Mouse (Mus musculus): ENCODE data around the gene Gm128. TPM values are rescaled to one million over a fixed set of nuclear protein-coding genes. Genes with fewer than 3 reads are reported as not detected.

Gm128 gene
- polyA plus RNA-seq (2016; fragmentation: Nextera tagmentation; extraction: Ambion mirVana), result 0.49 and 0.70 TPM in 2 replicates

DNA sequence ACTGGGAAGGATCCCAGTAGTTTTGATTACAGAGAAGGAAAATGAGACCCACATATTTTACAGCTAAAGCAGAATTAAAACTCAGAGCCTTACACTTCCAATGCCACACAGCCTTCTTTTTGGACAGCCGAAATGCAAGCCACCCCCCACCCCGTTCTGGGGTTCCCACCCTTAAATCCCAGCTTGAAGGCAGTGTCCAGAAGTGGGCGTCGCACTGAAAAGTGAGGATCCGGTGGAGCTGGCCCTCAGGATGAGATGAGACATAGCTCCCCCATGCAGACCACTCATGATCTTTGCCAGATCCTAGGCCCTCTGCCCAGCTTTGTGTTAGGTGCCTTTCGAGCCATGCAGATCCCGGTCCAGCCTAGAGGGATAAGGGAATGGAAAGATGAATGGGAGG, at the start of gene Gm128:
Gene Gm128 (minus strand): TSS at position 101 of the 400 bp plus-strand sequence.
- H3K27me3 ChIP-seq, result no peaks in the 10 kb centered on the region
- H3K9ac ChIP-seq, result peak within 1 kb of the TSS; percentile 0; the same call in 1 of the 2 replicates
- no peaks in the 10 kb centered on the region for H3K9me3 ChIP-seq
- H3K4me2 ChIP-seq (replicated peaks), result peak within 1 kb of the TSS; percentile 17
- no peak within 1 kb of the TSS for H3K27ac ChIP-seq
- H3K36me3 ChIP-seq, result peaks cover 18% of the 10 kb centered on the region
- ATAC-seq (ENCODE audit: insufficient number of reproducible peaks, insufficient read depth, low FRiP score, low TSS enrichment), result no peak
- WGBS, result 83% methylated on average over 7 of the region's 7 CpGs
- no peaks in the 10 kb centered on the region; the same call in 1 of the 2 replicates for H3K4me1 ChIP-seq
- H3K4me3 ChIP-seq, result no peak within 1 kb of the TSS

DNA sequence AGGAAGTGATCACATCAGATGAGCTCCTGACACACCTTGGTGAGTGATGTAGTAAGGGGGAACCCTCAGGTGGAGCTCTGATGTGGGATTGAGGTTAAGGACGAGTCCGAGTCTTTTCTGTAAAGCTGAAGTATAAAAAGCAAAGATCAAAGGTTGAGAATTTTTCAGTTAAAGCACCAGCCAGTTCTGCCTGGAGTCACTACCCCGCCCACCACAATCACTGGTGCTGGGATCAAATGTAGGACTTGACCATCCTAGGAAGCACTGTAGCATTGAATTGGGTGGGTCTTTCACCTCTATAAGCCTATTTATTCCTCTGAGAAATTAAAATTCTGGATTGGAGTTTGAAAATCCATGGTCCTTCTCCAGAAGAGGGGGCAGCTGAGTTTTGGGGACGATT, 49.6 kb upstream of the Gm128 start:
- no peak overlapping the region for H3K4me3 ChIP-seq
- 0 out of 2 replicates have a peak, but pooled peaks cover 5% of the 10 kb centered on the region for H3K4me1 ChIP-seq
- no peak overlapping the region for H3K27ac ChIP-seq
- no peak overlapping the region for H3K9ac ChIP-seq
- WGBS, result 81% methylated on average over 4 of the region's 4 CpGs
- H3K27me3 ChIP-seq, result no peaks in the 10 kb centered on the region
- peaks cover 75% of the 10 kb centered on the region for H3K36me3 ChIP-seq
- no peaks in the 10 kb centered on the region for H3K9me3 ChIP-seq
- no peak overlapping the region for H3K4me2 ChIP-seq (replicated peaks)
- no peak for ATAC-seq (ENCODE audit: insufficient number of reproducible peaks, insufficient read depth, low FRiP score, low TSS enrichment)

DNA sequence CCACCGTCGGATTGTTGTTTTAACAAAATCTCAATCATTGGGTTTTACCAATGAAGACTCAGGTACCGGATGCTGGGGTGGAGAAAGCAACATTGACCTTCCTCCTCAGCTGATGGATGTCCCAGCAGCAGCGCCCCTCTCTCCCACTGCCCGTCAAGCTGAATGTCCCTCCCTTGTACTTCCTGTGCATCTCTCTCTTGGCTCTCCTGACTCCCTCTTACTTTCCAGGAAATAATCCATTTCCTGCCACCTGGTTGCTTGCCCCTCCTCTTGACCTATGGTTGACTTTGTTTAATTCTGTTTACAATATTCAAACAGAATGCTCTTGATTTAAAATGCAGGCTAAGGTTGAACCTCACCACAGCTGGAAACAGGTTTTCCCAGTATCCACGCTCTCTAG, 48.8 kb upstream of the Gm128 start:
- Histone ChIP-seq H3K27me3 (no peaks in the 10 kb centered on the region), H3K4me2 (replicated peaks) (no peak overlapping the region), H3K36me3 (peaks cover 70% of the 10 kb centered on the region), H3K9ac (no peak overlapping the region), H3K4me1 (no peaks in the 10 kb centered on the region), H3K9me3 (no peaks in the 10 kb centered on the region), H3K4me3 (no peak overlapping the region), H3K27ac (no peak overlapping the region)
- 69% methylated on average over 6 of the region's 6 CpGs for WGBS
- ATAC-seq (ENCODE audit: insufficient number of reproducible peaks, insufficient read depth, low FRiP score, low TSS enrichment), result no peak

DNA sequence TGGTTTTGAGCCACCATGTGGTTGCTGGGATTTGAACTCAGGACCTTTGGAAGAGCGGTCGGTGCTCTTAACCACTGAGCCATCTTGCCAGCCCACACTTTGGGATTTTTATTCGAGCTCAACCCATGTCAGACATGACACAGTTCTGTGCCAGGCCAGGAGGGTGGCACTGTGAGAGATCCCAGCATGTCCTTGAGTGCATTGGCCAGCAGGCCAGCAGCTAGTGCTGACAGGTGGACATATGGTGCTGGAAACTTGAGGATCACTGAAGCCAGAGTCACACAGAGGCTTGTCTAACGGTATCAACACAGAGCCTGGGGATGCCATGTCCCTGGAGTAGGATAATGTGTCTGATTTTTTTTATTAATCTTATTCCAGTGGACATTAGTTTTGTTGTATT, 48.0 kb upstream of the Gm128 start:
- H3K27me3 ChIP-seq, result no peaks in the 10 kb centered on the region
- no peak overlapping the region for H3K4me3 ChIP-seq
- 87% methylated on average over 4 of the region's 4 CpGs for WGBS
- ATAC-seq (ENCODE audit: insufficient number of reproducible peaks, insufficient read depth, low FRiP score, low TSS enrichment), result no peak
- H3K27ac ChIP-seq, result no peak overlapping the region
- H3K36me3 ChIP-seq, result peaks cover 63% of the 10 kb centered on the region
- H3K9me3 ChIP-seq, result no peaks in the 10 kb centered on the region
- H3K4me2 ChIP-seq (replicated peaks), result no peak overlapping the region
- H3K9ac ChIP-seq, result no peak overlapping the region
- H3K4me1 ChIP-seq, result 0 out of 2 replicates have a peak, but pooled peaks cover 4% of the 10 kb centered on the region

DNA sequence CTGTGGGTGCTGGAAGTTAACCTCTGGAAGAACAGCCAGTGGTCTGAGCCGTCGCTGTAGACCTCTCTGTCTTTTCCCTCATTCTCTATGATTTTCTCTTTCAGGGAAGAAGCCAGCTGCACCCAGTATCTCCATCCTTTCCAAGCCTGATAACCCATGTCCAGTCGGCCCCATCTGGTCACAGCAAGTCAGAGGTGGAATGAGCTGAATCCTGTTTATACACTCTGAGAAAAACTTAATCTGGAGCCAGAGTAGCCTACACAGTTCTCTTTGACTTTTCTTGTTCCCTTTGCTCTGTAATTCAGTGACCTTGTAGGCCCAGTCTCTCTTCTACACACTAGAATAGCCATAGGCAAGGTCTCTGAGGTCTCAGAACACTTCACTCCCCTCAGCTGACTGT, 46.1 kb upstream of the Gm128 start:
- Histone ChIP-seq H3K4me2 (replicated peaks) (no peak overlapping the region), H3K27me3 (no peaks in the 10 kb centered on the region), H3K4me3 (no peak overlapping the region), H3K27ac (no peak overlapping the region), H3K9me3 (no peaks in the 10 kb centered on the region), H3K36me3 (peaks cover 47% of the 10 kb centered on the region), H3K9ac (no peak overlapping the region), H3K4me1 (peaks cover 12% of the 10 kb centered on the region)
- no peak for ATAC-seq (ENCODE audit: insufficient number of reproducible peaks, insufficient read depth, low FRiP score, low TSS enrichment)
- 91% methylated on average over 3 of the region's 3 CpGs for WGBS

DNA sequence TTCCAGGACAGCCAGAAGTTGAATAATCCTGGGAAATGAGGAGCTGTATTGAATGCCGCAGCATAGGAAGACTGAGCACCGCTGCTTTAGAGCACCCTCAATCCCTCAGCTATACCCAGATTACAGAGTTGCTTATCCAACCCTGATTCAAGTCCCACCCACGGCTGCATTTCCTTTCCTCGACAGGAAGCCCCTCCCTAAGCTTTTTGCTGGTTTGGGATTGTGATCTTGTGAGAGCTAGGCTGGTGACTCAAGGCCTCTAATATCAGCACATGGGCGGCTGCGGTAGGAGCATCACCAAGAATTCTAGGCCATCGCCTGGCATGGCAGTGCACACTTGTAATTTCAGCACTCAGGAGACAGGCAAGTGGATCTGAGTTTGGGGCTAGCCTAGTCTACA, 45.1 kb upstream of the Gm128 start:
- H3K9me3 ChIP-seq, result no peaks in the 10 kb centered on the region
- H3K4me2 ChIP-seq (replicated peaks), result no peak overlapping the region
- H3K4me1 ChIP-seq, result peaks cover 12% of the 10 kb centered on the region
- ATAC-seq (ENCODE audit: insufficient number of reproducible peaks, insufficient read depth, low FRiP score, low TSS enrichment), result no peak
- no peak overlapping the region for H3K27ac ChIP-seq
- H3K27me3 ChIP-seq, result no peaks in the 10 kb centered on the region
- 82% methylated on average over 7 of the region's 7 CpGs for WGBS
- peaks cover 37% of the 10 kb centered on the region for H3K36me3 ChIP-seq
- H3K9ac ChIP-seq, result no peak overlapping the region
- no peak overlapping the region for H3K4me3 ChIP-seq

DNA sequence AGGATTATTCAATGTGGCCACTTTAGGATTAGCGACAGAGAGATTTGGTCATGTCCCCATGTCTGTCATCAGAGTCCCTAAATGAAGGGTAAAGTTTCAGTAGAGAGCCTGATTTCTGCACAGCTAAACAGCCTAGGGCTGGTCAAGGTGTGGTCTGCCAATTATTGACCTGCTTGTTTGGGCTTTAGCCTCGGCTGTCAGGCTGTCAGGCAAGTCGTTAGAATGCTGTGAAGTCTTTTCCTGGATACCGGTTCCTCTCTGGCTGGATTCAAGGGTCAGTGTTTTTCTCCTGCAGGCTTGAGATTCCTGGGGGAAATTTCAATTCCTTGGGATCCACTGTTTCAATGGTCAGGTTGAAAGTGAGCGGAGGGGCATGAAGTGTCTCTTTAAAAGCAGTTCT, 44.6 kb upstream of the Gm128 start:
- no peaks in the 10 kb centered on the region for H3K9me3 ChIP-seq
- H3K4me2 ChIP-seq (replicated peaks), result no peak overlapping the region
- no peak overlapping the region for H3K27ac ChIP-seq
- H3K27me3 ChIP-seq, result no peaks in the 10 kb centered on the region
- no peak overlapping the region for H3K4me3 ChIP-seq
- no peak overlapping the region for H3K9ac ChIP-seq
- peaks cover 33% of the 10 kb centered on the region for H3K36me3 ChIP-seq
- WGBS, result 62% methylated on average over 5 of the region's 5 CpGs
- peaks cover 12% of the 10 kb centered on the region for H3K4me1 ChIP-seq
- ATAC-seq (ENCODE audit: insufficient number of reproducible peaks, insufficient read depth, low FRiP score, low TSS enrichment), result no peak

DNA sequence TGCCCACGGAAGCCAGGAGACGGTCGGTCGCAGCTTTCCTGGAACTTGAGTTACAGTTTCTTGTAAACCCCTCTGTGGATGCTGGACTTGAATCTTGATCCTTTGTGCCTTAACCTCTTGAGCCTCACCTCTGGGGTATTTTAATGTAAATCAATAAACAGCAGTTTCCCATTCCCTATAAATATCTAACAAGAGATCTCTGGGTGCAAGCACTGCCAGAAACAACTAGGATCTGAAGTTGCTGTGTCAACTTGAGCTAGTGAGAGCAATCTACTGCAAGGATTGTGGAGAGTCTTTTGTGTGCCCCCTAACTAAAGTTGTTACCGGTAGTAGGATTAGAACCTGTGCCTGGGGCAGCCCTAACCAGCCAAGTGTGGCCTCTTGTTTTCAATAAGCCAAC, 44.0 kb upstream of the Gm128 start:
- H3K27ac ChIP-seq, result no peak overlapping the region
- WGBS, result 93% methylated on average over 5 of the region's 5 CpGs

DNA sequence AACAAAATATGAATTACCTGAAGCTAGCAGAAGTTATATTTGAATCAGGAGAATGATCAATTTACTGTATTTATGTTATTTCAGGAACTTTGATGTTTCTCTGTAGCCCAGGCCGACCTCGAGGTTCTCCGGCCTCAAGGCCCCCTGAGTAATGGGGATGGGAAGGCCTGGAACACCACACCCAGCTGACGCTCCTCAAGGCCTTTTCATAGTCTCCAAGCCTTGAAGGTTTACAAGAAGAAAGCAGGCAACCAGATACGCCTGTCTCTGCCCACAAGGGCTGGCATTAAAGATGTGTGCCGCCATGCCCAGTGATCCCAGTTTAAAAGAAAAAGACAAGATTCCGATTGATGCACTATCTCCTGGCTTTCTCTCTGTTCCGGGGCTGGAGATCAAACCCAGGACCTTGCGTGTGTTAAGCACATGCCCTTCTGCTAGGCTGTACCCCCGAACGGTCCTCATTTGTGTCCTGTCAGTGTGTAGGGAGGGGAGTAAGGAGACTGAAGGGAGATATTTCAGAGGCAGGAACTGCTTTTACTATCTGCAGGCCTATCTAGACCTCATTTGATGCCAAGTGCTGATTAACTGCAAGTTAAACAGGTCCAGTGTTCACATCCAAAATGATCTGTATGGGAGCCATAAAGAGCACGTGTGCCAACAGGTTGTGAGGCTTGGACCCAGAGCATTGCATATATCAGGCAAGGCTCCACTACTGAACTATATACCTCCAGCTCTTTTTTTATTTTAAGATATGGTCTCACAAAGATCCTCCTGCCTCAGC, 43.3 kb upstream of the Gm128 start:
- no peaks in the 10 kb centered on the region for H3K27me3 ChIP-seq
- peaks cover 20% of the 10 kb centered on the region for H3K36me3 ChIP-seq
- H3K9me3 ChIP-seq, result no peaks in the 10 kb centered on the region
- H3K4me3 ChIP-seq, result peak overlapping the region; percentile 72
- no peak for ATAC-seq (ENCODE audit: insufficient number of reproducible peaks, insufficient read depth, low FRiP score, low TSS enrichment)
- H3K4me1 ChIP-seq, result peaks cover 17% of the 10 kb centered on the region
- H3K27ac ChIP-seq, result no peak overlapping the region
- H3K4me2 ChIP-seq (replicated peaks), result peak overlapping the region; percentile 74
- no peak overlapping the region for H3K9ac ChIP-seq
- WGBS, result 87% methylated on average over 12 of the region's 12 CpGs

More for the DNA sequence above, 44.0 kb upstream of the Gm128 start:
- Histone ChIP-seq H3K36me3 (peaks cover 27% of the 10 kb centered on the region), H3K4me2 (replicated peaks) (no peak overlapping the region), H3K9ac (no peak overlapping the region), H3K27me3 (no peaks in the 10 kb centered on the region), H3K4me3 (no peak overlapping the region), H3K4me1 (peaks cover 16% of the 10 kb centered on the region), H3K9me3 (no peaks in the 10 kb centered on the region)
- ATAC-seq (ENCODE audit: insufficient number of reproducible peaks, insufficient read depth, low FRiP score, low TSS enrichment), result no peak

DNA sequence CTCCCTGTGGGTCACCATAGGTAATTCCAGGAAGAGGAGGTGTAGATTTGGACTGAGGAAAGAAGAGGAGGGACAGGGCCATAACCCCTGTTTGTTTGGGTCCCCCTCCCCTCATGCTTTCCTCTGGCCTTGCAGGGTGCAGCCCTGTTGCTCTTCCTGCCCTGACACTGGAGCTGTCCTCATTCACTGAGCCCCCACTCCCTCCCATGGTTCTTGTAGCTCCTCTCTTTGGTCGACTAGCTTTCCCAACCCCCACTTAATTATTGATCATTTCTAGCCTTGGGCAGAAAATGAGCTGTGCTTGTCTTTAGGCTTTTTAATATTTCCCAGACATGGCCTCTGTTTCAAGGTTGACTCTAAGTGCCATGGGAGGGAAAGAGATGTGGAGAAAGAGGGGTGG, 42.7 kb upstream of the Gm128 start:
- H3K4me1 ChIP-seq, result peaks cover 17% of the 10 kb centered on the region
- H3K9me3 ChIP-seq, result no peaks in the 10 kb centered on the region
- H3K4me2 ChIP-seq (replicated peaks), result peak overlapping the region; percentile 74
- ATAC-seq (ENCODE audit: insufficient number of reproducible peaks, insufficient read depth, low FRiP score, low TSS enrichment), result no peak
- no peaks in the 10 kb centered on the region for H3K27me3 ChIP-seq
- peak overlapping the region; percentile 85; the same call in 1 of the 2 replicates for H3K9ac ChIP-seq
- peak overlapping the region; percentile 98 for H3K27ac ChIP-seq
- peak overlapping the region; percentile 72 for H3K4me3 ChIP-seq
- 7% methylated on average over 1 of the region's 1 CpGs for WGBS
- H3K36me3 ChIP-seq, result peaks cover 16% of the 10 kb centered on the region

DNA sequence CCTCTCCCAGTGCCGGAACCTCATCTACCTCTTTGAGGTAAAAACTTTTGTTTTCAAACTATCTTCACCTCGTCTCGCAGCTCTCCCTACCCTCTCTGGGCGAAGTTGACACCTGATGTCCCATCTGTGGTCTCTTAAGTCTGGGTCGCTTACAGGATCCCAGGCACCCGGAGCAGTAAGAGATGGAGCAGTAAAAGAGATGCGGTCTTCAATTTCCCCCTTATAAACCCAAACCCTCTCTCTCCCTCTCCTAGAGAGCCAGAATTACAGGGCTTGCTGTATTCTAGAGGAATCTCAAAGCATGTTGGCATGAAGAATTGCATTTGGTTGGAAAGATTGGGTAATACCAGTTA, 42.2 kb upstream of the Gm128 start:
- H3K36me3 ChIP-seq, result peaks cover 14% of the 10 kb centered on the region
- whole genome bisulfite sequencing, result under 1% methylated on average over 7 of the region's 7 CpGs
- no peak for ATAC-seq (ENCODE audit: insufficient number of reproducible peaks, insufficient read depth, low FRiP score, low TSS enrichment)
- H3K9ac ChIP-seq, result peak overlapping the region; percentile 85
- peaks cover 17% of the 10 kb centered on the region for H3K4me1 ChIP-seq
- H3K9me3 ChIP-seq, result no peaks in the 10 kb centered on the region
- H3K27me3 ChIP-seq, result no peaks in the 10 kb centered on the region
- peak overlapping the region; percentile 98 for H3K27ac ChIP-seq
- H3K4me2 ChIP-seq (replicated peaks), result peak overlapping the region; percentile 74
- peak overlapping the region; percentile 72 for H3K4me3 ChIP-seq

DNA sequence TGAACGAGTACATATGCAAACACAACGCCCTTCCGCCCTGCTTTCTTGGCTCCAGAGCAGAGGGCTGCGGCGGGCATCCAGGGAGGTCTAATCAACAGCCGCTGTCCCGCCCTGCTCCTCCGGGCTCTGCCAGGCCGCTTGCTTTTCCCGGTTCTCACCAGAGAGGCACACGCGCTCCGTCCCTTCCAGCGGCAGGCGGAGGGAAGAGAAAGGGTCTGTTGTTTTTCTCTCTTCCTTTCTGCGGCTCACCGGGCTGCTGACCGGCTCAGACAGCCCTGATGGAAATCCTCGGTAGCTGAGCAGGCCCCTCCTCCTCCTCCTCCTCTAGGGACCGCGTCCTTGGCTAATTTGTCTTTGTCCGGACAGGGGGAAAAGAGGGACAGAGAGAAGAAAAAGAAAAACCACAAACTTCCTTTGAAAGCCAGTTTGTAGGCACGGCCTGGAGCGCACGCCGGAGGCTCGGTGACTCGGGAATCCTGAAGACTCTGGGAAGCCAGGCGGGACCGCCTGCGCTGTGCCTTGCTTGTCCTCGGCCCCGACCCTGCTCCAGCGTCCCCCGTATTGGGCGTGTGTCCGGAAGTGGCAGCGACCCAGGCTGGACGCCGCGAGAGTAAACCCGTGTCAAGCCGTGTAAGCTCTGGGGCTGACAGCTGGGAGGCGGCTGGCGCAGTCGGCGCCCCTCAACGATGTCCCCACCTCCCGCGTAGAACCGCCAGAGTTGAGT, 41.6 kb upstream of the Gm128 start:
- Histone ChIP-seq H3K4me2 (replicated peaks) (peak overlapping the region; percentile 74), H3K27ac (peak overlapping the region; percentile 98), H3K36me3 (peaks cover 8% of the 10 kb centered on the region), H3K9ac (peak overlapping the region; percentile 85), H3K4me3 (peak overlapping the region; percentile 72), H3K4me1 (peaks cover 17% of the 10 kb centered on the region), H3K27me3 (no peaks in the 10 kb centered on the region), H3K9me3 (no peaks in the 10 kb centered on the region)
- ATAC-seq (ENCODE audit: insufficient number of reproducible peaks, insufficient read depth, low FRiP score, low TSS enrichment), result peak; percentile 61
- under 1% methylated on average over 48 of the region's 51 CpGs for WGBS

All from embryonic facial prominence, embryonic 12.5 days (tissue).